Mouse (Mus musculus) lung, postnatal 0 days (tissue): Measurements from ENCODE around the gene Ccdc36.

ENCODE experiments used
- CTCF ChIP-seq: IDR thresholded peaks from 2 replicates; pipeline ENCODE4 v1.5.1; 2016; ENCODE audit warnings: antibody characterized with exemption, mild to moderate bottlenecking
- EP300 ChIP-seq: IDR thresholded peaks from 2 replicates; pipeline ENCODE4 v1.6.1; 2016; ENCODE audit warnings: antibody characterized with exemption, mild to moderate bottlenecking, control low read depth

DNA sequence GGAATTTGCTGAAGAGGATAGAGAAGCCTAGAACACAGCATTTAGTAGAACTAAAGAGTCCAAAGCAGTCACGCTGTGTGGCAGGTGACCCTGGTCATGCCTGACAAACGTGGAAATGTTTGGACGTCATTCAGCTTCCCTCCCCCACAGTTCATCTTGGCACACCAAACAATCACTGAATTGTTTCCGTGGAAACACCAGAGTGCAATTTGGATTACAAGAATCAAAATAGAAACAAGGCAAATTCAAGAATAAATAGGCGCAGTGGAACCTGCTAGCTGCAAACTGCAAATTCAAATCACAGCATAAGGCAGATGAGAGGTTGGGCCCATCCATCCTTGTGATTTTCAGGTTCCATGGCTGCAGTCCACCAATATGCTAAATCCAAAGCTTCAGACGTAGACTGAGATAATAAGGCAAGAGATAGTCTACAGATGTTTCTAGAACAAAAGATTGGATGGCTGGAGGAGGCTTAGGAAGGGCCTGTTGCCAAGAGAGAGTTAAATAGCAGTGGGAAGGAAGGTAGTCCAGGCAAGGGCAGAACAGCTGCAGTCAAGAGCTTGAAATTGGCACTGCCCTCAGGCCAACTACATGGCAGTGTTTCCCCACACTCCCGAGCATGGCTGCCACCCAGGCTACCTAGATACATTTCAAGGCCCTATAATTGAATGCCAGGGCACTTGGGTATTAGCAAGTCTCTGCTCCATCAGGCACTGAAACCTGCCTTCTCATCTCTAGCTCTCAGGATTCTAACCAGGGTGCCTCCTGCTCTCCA lies 26.9 kb downstream of the Ccdc36 start:
- TF ChIP-seq CTCF, result no peak
- TF ChIP-seq EP300, result no peak
